Mouse (Mus musculus) left cerebral cortex, postnatal 10 days (tissue): ENCODE results near the gene Slc24a3. TPM values are rescaled to one million over a fixed set of nuclear protein-coding genes. Genes with fewer than 3 reads are reported as not detected.

Experiments
- DNase-seq, 2 experiments: peaks; one replicate each; pipeline ENCODE4 v3.0.0; 2021 to 2022; ENCODE audit warnings: low spot score in 2 of 2, mixed read lengths in 1 of 2; ENCODE audit errors: extremely low spot score in 1 of 2
- intact Hi-C: fragments of 180-260 bp; cut with DNase I; formaldehyde crosslinking; loops from one replicate; pipeline ENCODE4 v1.15.1; 2025
- total RNA-seq, 2 experiments: library from RNA; stranded (reverse); gene quantifications; 2 replicates each; pipeline ENCODE4 v1.2.3; 2021

The Slc24a3 gene
- total RNA-seq, 2 experiments from 2014 or later = 147 to 153 TPM

GRCm38 (mm10) chr2:145562493-145562892 is 394.9 kb downstream of the Slc24a3 start:
- intact Hi-C loops = no loop called here
- no peak for DNase-seq

GRCm38 (mm10) chr2:145564596-145564995 is 397.0 kb downstream of the Slc24a3 start:
- intact Hi-C loops = no loop called here
- no peak for DNase-seq

- no peak for DNase-seq
- intact Hi-C loops = no loop called here
Measured at GRCm38 (mm10) chr2:145566904-145567303, 399.4 kb downstream of the Slc24a3 start.

GRCm38 (mm10) chr2:145571943-145572342 is 404.4 kb downstream of the Slc24a3 start:
- intact Hi-C loops = no loop called here
- DNase-seq = no peak

GRCm38 (mm10) chr2:145574148-145574547 is 406.6 kb downstream of the Slc24a3 start:
- intact Hi-C loops = no loop called here
- DNase-seq = no peak

- DNase-seq = no peak
- intact Hi-C loops = no loop called here
Measured at GRCm38 (mm10) chr2:145583103-145583502, 415.5 kb downstream of the Slc24a3 start.

- intact Hi-C loops = loop anchor here (5.0 kb wide), 1 partner anchor 948 kb away; no protein-coding TSS in a partner anchor
- no peak for DNase-seq
Measured at GRCm38 (mm10) chr2:145585437-145585836, 417.9 kb downstream of the Slc24a3 start.

GRCm38 (mm10) chr2:145588009-145588737 is 420.6 kb downstream of the Slc24a3 start:
- intact Hi-C loops = loop anchor here (2.0 to 5.0 kb wide), 2 partner anchors 427 to 951 kb away; no protein-coding TSS in a partner anchor
- peak; percentile 49 to 77 for DNase-seq

GRCm38 (mm10) chr2:145591881-145592280 is 424.3 kb downstream of the Slc24a3 start:
- no peak for DNase-seq
- intact Hi-C loops = no loop called here

- DNase-seq = no peak
Measured at GRCm38 (mm10) chr2:145593649-145594347, 426.2 kb downstream of the Slc24a3 start.

GRCm38 (mm10) chr2:145597866-145598265 is 430.3 kb downstream of the Slc24a3 start:
- no peak for DNase-seq
- intact Hi-C loops = no loop called here

More at GRCm38 (mm10) chr2:145593649-145594347, 426.2 kb downstream of the Slc24a3 start:
- intact Hi-C loops = no loop called here

GRCm38 (mm10) chr2:145607844-145608243 is 440.3 kb downstream of the Slc24a3 start:
- no peak for DNase-seq
- intact Hi-C loops = no loop called here

- intact Hi-C loops = no loop called here
- DNase-seq = peak in 1 of 2 experiments; percentile 51
Measured at GRCm38 (mm10) chr2:145610796-145611705, 443.5 kb downstream of the Slc24a3 start.

- DNase-seq = no peak
- intact Hi-C loops = no loop called here
Measured at GRCm38 (mm10) chr2:145612937-145613336, 445.4 kb downstream of the Slc24a3 start.

- intact Hi-C loops = no loop called here
- DNase-seq = no peak
Measured at GRCm38 (mm10) chr2:145613705-145614104, 446.2 kb downstream of the Slc24a3 start.

GRCm38 (mm10) chr2:145619688-145620087 is 452.1 kb downstream of the Slc24a3 start:
- intact Hi-C loops = no loop called here
- no peak for DNase-seq

- no peak for DNase-seq
- intact Hi-C loops = no loop called here
Measured at GRCm38 (mm10) chr2:145620709-145621108, 453.2 kb downstream of the Slc24a3 start.

- intact Hi-C loops = no loop called here
- no peak for DNase-seq
Measured at GRCm38 (mm10) chr2:145621119-145621518, 453.6 kb downstream of the Slc24a3 start.

GRCm38 (mm10) chr2:145631123-145631798 is 463.7 kb downstream of the Slc24a3 start:
- intact Hi-C loops = no loop called here
- no peak for DNase-seq
